Mouse (Mus musculus): ENCODE measurements around the gene Tacr1. TPM values are rescaled to one million over a fixed set of nuclear protein-coding genes. Genes with fewer than 3 reads are reported as not detected.

The Tacr1 gene
- total and polyA plus RNA-seq, 3 experiments: not detected

DNA sequence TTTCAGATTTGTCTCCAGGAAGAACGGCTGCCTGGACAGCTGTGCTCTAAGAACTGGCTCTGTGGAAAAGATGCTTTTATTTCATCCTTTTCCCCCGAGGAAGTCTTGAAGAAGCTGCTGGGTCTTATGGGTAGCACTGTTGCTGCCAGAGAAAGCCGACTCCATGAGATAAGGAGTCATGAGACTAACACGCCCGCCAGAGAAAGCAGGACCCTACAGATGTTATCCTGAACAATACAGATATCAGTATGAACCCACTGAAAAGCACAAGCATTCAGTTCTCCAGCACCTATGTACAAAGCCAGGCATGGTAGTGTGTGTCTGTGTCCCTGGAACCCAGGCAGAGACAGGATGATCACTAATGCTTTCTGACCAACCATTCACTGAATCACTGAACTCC, 173.3 kb downstream of the Tacr1 start:
- Histone ChIP-seq H3K4me1 (ENCODE audit: control insufficient read depth in 1 of 2, insufficient read depth in 2 of 2, low read length in 2 of 2) (no peaks in the 10 kb centered on the region), H3K27me3 (ENCODE audit: control insufficient read depth in 1 of 2, insufficient read depth in 2 of 2, low read length in 2 of 2) (no peaks in the 10 kb centered on the region), H3K27ac (ENCODE audit: control insufficient read depth, low read depth, low read length) (no peak overlapping the region), H3K4me3 (ENCODE audit: control insufficient read depth in 1 of 2, insufficient read depth in 1 of 2, low read depth in 2 of 2, low read length in 2 of 2) (no peak overlapping the region), H3K9ac (ENCODE audit: control insufficient read depth, low read depth, low read length, poor library complexity, severe bottlenecking) (no peak overlapping the region), H3K79me2 (ENCODE audit: control insufficient read depth, insufficient read depth, low read length, poor library complexity) (no peaks in the 10 kb centered on the region), H3K36me3 (ENCODE audit: control insufficient read depth in 1 of 2, insufficient read depth in 2 of 2, low read length in 2 of 2) (no peaks in the 10 kb centered on the region), H3K9me3 (replicated peaks; ENCODE audit: insufficient read depth, low read length) (no peaks in the 10 kb centered on the region)
- no peak for DNase-seq (ENCODE audit: low read depth, low spot score)
- TF ChIP-seq EP300 (IDR thresholded peaks at IDR 0.05; ENCODE audit: low read depth in 1 of 2, low read length in 2 of 2) (no peak), JUND (IDR thresholded peaks at IDR 0.05; ENCODE audit: low read depth, low read length) (no peak), MXI1 (IDR thresholded peaks at IDR 0.05; ENCODE audit: low read depth, low read length) (no peak), MYC (IDR thresholded peaks at IDR 0.05; ENCODE audit: low read depth, low read length) (no peak), NELFE (IDR thresholded peaks at IDR 0.05; ENCODE audit: low read depth, low read length) (no peak), POLR2AphosphoS5 (IDR thresholded peaks at IDR 0.05; ENCODE audit: borderline replicate concordance, low read depth, low read length) (no peak), ZMIZ1 (IDR thresholded peaks at IDR 0.05; ENCODE audit: low read depth, low read length) (no peak), TAL1 (IDR thresholded peaks at IDR 0.05; ENCODE audit: low read length) (no peak), ELF1 (IDR thresholded peaks at IDR 0.05; ENCODE audit: low read depth, low read length) (no peak), ZKSCAN1 (IDR thresholded peaks at IDR 0.05; ENCODE audit: low read depth, low read length) (no peak), UBTF (IDR thresholded peaks at IDR 0.05; ENCODE audit: borderline replicate concordance, insufficient read depth, low read depth, low read length) (no peak), HCFC1 (IDR thresholded peaks at IDR 0.05; ENCODE audit: low read depth, low read length) (no peak), MYB (IDR thresholded peaks at IDR 0.05; ENCODE audit: low read depth, low read length) (no peak), TBP (IDR thresholded peaks at IDR 0.05; ENCODE audit: low read depth, low read length) (no peak), POLR2A (IDR thresholded peaks at IDR 0.05; ENCODE audit: control insufficient read depth in 1 of 2, insufficient read depth in 1 of 2, low read depth in 1 of 2, low read length in 2 of 2, poor library complexity in 1 of 2) (no peak), POLR2AphosphoS2 (IDR thresholded peaks at IDR 0.05; ENCODE audit: low read length) (no peak)

DNA sequence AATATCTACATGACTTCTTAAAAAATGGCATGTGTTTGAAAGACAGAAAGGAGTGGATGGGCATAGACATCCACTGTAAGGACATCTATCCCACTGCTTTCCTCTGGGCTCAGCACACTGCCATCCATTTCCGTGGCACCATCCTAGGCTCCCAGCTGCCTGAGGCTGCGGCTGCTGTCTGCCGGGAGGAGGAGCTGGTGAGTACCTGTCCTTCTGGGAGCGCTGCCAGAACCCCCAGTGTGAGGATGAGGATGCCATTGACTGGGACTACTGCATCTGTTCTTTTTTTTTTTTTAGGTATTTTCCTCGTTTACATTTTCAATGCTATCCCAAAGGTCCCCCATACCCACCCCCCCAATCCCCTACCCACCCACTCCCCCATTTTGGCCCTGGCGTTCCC, 183.3 kb downstream of the Tacr1 start:
- TF ChIP-seq MEF2A (IDR thresholded peaks at IDR 0.05; ENCODE audit: extremely low read depth, insufficient replicate concordance, low read depth, low read length, poor library complexity, severe bottlenecking) (no peak), MYC (IDR thresholded peaks at IDR 0.05; ENCODE audit: low read depth, low read length) (no peak), ZNF384 (IDR thresholded peaks at IDR 0.05; ENCODE audit: low read depth, low read length) (no peak), RAD21 (IDR thresholded peaks at IDR 0.05; ENCODE audit: low read depth, low read length) (no peak), POLR2AphosphoS5 (IDR thresholded peaks at IDR 0.05; ENCODE audit: borderline replicate concordance, low read depth, low read length) (no peak), USF1 (IDR thresholded peaks at IDR 0.05; ENCODE audit: low read depth, low read length) (no peak), MAX (IDR thresholded peaks at IDR 0.05; ENCODE audit: low read length) (no peak), GATA1 (IDR thresholded peaks at IDR 0.05; ENCODE audit: low read depth, low read length) (no peak), TBP (IDR thresholded peaks at IDR 0.05; ENCODE audit: low read depth, low read length) (no peak), JUND (IDR thresholded peaks at IDR 0.05; ENCODE audit: low read depth, low read length) (no peak)
- Histone ChIP-seq H3K9ac (ENCODE audit: control insufficient read depth, low read depth, low read length, poor library complexity, severe bottlenecking) (no peak overlapping the region), H3K9me3 (replicated peaks; ENCODE audit: insufficient read depth, low read length) (no peaks in the 10 kb centered on the region), H3K36me3 (ENCODE audit: control insufficient read depth in 1 of 2, insufficient read depth in 2 of 2, low read length in 2 of 2) (no peaks in the 10 kb centered on the region), H3K79me2 (ENCODE audit: control insufficient read depth, insufficient read depth, low read length, poor library complexity) (no peaks in the 10 kb centered on the region), H3K27me3 (ENCODE audit: control insufficient read depth in 1 of 2, insufficient read depth in 2 of 2, low read length in 2 of 2) (no peaks in the 10 kb centered on the region), H3K27ac (ENCODE audit: control insufficient read depth, low read depth, low read length) (no peak overlapping the region), H3K4me1 (ENCODE audit: control insufficient read depth in 1 of 2, insufficient read depth in 2 of 2, low read length in 2 of 2) (no peaks in the 10 kb centered on the region), H3K4me3 (ENCODE audit: control insufficient read depth in 1 of 2, insufficient read depth in 1 of 2, low read depth in 2 of 2, low read length in 2 of 2) (no peak overlapping the region)
- DNase-seq (ENCODE audit: low read depth, low spot score): no peak

Data from MEL (cell line).